Mouse (Mus musculus) cerebellum, postnatal 10 days (tissue): ENCODE measurements around the gene Klf3.

Source experiments
- DNase-seq, 2 experiments: peaks; one replicate each; pipeline ENCODE4 v3.0.0; 2021; ENCODE audit warnings: mixed read lengths in 2 of 2

Klf3 gene

DNA sequence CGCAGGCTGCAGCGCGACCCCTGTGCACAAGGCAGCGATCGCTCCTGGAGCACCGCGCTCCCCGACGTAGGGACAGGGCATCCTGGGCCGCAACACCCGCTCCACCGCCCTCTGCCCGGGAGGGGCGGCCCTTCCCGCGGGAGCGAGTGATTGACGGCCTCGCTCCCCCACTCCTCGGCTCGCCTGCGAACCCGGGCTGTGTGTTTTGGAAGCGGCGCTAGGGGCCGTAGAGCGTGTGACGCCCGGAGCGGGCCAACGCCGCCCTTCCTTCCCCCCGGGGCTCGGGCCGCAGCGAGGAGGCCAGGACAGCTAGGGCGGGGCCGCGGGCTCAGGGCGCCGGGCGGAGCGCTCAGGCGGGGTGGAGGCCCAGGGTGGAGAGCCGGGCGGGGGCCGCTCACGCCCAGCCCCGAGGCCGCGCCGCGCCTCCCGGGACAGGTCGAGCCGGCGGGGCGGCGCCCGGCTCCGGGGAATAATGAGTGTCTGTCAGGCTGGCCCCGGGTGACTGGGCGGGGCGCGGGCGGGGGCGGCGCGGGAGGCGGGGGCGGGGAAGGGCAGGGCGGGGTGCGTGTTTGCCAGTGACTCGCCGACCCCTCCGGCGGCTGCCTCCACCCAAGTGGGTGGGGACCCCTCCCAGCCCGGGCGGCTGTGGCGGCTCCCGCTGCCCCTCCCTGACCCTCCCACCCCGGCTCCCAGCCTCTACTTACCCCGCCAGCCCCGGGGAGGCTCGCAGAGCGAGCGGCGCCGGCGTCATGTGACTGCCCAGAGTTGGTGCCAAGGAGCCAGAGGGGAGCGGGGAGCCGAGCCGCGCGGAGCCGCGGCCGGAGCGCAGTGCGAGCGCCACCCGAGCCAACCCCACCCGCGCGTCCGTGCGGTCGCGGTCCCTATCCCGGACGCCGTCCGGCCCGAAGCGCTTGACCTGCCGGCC is at the start of gene Klf3:
Gene Klf3, plus strand, starts transcription at position 594 of the 925 bp plus-strand sequence.
- DNase-seq = peak; percentile 89 to 90

DNA sequence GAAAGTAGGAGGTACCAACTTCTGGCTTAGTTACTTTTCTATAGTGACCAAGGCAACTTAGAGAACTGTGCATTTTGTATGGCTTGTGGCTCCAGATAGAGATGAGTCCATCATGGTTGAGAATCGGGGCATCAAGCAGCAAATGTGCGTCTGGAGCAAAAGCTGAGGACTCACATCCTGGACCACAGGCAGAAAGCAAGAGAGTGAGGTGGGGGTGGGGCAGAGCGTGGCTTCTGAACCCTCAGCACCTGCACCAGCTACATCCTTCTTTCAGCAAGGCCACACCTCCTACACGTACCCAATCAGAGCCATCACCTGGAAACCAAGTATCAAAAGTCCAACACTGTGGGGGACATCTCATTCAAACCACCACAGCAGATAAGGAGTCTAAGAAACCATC is 40.9 kb upstream of the Klf3 start:
- no peak for DNase-seq

DNA sequence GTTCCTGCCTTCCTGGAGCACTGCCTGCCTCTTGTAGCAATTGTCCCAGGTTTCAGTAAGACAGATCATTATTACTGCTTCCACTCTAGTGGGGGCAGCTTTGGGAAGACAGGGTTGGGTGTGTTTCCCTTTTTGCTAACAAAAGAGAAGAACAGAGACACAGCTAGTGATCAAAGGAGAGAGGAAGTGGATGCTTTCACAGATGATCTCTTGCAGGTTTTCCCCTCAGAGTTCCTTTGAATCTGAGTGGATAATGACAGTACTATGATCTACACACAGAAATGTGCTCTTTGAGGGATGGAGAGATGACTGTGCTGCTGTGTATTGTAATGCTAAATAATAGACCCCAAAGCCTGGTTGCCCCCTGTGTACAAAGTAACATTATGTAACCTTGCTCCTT is 38.7 kb upstream of the Klf3 start:
- no peak for DNase-seq

DNA sequence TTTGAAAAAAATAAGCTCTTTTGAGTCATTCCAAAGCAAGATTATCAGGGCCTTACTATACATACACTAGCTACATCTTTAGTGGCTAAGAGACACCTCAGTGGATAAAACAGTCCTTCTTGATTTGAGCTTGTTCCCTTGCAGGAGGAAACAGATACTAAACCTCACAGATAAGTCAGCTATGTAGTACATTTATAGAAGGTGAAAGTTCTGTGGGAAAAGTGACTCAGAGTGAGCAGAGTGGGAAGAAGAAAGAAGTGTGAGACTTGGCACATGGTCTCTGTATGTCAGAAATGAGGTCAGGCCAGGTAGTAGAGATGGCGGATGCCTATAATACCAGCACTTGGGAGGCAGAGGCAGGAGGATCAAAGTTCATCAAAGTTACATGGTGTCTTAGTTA is 37.4 kb upstream of the Klf3 start:
- DNase-seq = no peak

DNA sequence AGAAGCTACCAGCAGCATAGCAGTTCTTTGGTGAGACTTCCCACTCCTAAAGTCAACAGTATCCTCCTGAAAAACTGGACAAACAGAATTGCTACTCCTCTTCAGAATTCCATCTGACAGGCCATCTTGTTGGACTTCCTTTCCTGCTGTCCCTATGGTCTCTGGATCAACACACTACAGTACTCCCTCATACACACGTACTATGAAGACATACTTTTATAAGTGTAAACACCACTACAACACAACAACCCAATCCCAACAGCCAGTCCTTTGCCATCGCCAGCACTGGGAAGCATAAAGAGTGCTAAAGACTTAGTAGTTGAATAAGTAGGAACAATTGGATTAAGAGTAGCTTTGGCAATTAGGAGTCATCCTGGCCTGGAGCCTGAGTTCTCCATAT is 36.6 kb upstream of the Klf3 start:
- no peak for DNase-seq

DNA sequence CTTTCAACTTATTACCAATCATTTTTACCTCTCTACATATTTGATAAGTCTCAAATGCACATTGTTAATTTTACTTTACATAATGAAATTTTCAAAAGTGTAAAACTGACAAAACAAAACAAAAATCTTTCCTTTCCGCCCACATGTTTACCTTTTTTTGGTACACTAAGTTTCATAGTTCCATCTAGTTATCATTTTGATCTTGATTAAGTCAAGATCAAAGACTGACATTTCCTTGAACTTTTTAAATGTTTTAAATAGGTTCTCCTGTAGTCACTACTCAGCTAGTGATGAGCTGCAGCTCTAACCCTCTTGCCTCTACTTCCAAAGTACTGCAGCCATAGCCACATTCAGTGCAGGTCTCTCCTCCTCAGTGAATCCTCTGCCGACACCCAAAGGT is 31.6 kb upstream of the Klf3 start:
- no peak for DNase-seq

DNA sequence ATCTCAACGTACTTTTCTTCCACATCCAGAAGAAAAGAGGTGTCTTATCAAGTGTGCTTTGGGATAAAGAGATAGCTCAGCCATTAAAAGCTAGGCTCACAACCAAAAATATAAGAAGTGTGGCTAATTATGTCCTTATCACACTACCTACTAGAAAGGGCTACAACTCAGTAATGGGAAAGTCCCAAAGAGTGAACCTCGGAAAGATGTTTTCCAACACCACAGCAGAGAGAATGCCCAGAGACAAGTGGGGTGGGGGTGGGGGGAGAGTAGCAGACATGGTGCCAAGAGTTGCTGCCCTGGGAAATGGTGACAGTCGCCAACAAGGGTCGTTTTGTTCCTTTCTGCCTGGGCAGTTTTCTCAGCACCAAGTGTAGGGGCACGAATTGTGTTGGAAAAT is 25.0 kb upstream of the Klf3 start:
- peak; percentile 9 to 18 for DNase-seq

DNA sequence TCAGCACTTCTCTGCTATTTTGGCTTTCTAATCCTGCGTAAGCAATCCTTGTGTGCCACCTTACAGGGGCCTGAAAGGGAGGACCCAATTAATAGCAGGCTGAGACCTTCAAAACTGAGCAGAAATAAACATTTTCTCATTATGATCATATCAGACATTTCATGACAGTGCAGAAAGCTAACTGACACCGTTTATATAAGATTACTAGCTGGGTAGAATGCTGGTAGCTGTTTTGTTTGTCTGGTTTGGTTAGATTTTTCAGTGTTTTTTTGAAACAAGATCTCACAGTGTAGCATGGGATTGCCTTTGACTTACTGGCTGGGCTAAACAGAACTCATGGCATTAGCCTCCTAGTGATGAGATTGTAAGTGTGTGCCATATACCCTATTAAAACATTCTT is 23.9 kb upstream of the Klf3 start:
- no peak for DNase-seq

DNA sequence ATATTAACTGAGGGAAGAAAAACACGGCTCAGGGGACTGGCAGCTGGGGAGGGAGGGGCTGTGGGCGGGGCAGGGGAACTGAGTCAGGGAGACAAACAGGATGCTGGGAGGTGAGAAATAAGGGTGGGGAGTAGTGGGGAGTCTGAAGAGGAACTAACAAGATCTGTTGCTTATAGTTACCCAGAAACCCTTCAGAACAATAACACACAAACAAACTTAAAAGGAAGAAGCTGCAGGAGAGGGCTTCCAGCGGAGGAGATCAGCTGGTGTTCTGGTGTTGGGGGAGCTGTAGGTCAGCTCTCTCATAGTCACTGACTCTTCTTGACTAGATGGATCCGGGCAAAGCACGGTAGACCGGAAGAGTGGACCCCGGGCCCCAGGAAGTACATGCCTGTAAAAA is 22.4 kb upstream of the Klf3 start:
- no peak for DNase-seq

DNA sequence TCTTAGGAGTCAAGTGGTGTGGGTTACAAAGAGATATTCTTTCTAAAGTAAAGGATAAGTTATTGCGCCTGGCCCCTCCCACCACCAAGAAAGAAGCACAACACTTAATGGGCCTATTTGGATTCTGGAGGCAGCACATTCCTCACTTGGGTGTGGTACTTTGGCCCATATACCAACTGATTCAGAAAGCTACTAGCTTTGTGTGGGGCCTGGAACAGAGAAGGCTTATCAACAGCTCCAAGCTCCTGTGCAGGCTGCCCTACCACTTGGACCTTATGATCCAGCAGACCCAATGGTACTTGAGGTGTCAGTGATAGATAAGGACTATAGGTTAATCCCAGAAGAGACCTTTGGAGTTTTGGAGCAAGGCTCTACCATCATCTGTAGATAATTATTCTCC is 15.0 kb upstream of the Klf3 start:
- DNase-seq = no peak

DNA sequence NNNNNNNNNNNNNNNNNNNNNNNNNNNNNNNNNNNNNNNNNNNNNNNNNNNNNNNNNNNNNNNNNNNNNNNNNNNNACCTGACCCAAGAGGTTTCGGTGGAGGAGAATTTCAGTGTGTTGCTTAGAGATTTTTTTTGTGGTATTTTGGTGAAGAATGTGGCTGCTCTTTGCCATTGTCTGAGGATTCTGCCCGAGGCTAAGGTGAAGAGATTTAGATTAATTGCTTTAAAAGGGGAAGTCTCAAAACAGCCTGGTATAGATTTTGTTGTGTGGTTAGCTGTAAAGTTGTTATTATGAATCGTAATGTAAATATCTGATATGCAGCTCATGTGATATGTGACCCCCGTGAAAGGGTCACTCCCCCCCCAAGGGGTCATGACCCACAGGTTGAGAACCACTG is 5.0 kb upstream of the Klf3 start:
- DNase-seq = no peak

DNA sequence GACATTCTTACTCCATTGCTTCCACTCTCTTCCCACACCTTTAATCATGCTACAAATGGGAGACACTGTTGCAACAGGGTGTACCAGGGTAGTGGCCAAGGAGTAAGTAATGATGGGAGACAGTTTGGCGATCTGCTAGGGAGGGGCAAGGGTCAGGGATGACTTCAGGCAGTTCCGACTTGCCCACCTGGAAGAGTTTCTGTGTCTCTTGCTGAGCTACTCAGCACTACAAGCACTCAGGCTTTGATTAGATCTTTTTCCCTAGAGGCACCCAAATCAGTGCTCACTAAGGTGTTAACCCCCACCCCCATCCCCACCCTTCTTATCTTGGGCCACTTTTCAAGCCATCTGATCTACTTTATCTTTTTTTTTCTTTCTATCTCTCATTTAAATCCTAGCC is 1.6 kb upstream of the Klf3 start:
- no peak for DNase-seq

DNA sequence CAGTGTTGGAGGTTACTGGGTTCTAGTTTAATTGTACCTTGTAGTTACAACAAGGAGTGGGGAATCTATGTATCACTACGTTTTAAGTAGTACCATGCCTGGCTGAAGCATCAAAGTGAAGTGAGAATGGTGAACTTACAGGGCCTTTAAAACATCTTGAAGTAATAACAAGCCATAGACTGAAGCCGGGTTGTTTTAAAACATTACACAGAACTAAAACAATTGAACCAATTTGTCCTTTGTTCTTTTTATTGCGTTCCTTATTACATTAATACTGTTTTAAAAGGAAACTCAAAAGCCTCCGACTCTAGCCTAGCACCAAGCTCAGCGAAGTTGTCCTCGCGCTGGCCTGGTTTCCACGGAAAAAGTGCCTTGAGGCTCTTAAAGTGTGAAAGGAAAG is 1.0 kb upstream of the Klf3 start:
- no peak for DNase-seq

DNA sequence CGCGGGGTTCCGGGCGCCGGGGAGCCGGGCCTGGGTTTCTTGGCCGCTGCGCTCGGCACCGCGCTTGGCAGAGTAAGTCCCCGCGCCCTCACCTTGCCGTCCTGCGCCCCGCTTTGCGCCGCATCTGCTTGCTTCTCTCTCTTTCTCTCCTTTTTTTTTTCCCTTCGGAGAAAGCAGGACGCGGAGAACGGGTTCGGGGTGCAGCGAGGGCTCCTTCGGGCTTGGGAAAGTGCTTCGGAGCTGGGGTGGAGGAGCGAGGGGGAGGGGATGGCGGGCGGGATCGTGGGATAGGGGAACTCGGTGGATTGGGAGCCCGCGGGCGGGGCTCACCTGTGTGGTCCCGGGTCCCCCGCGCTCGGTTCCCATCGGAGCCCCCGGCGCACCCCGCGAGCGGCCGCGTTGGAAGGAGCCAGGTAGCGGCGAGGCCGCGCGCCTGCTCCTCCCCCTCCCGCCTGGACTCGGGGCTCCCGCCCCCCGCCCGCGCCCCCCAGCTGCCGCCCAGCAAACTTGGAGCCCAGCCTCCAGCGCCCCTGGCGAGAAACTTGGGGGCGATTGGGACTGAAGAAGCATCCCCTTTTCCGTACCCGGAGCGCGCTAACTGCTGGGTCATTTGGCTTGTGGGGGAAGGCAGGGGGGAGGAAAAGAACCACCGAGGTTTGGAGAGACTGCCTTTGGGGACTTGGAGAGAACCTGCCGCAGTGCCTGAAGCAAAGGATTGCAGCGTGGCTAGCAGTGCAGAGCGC is 703 bp downstream of the Klf3 start:
- peak; percentile 83 for DNase-seq

DNA sequence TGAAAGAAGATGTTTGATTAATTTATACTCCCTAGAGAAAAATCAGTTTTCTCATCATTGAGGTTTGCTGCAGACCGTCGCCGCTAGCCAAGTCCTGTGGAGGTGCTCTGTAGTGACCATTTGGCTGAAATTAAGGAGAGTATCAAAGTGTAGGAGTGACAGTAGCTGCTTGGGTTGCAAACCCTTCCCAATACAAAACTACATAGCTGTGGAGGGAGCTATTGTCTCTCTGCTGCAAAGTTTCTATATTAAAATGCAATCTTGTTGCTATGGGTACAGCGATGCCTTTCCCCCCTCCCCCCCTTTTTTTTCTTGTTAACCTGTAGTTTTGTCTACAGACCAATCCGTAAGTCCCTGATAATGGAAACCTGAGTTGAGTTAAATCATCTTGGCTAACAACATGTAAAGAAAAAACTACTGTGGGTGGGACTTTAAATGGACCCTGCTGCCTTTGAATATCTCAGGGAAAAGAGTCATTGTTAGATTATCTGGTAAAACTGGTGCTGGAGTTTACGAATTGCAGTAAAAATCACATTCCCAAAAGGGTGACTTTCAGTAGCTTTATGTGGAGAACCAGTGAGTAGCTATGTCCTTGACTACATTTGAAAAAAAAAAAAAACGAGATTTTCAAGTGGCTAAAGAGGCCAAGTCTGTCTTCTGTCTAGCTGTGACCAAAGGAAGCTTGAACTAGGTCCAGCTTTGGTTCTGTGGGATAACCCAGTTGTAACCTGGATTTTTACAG is 2.1 kb downstream of the Klf3 start:
- peak; percentile 51 to 58 for DNase-seq

DNA sequence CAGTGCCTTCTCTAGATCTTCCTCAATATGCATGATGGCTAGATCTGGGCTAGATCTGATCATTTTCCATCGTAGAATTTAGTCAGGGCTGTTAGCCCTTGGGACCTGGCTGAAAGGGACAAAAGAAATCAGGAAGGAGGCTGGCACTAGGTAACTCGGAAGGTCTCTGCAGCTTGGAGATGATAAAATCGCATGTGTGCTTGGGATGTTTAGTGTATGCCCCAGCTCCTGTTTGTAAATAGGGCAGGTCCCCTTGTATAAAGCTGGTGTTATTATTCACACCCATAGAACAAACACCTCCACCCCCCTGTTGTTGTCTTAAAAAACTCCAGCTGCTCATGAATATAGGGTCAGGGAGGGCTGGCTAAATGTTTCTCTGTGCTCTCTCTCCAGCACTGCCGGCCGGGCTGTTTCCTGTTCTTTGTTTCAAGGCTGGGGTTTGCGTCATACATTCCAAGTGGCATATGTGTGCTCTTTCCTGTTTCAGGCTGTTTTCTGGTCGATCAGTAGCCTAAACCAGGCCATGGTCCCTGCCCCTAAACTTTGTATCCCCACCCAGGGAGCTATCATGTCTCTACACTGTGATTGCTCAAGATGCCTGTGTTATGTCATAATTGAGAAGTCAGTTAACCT is 2.8 kb downstream of the Klf3 start:
- peak; percentile 63 to 65 for DNase-seq

DNA sequence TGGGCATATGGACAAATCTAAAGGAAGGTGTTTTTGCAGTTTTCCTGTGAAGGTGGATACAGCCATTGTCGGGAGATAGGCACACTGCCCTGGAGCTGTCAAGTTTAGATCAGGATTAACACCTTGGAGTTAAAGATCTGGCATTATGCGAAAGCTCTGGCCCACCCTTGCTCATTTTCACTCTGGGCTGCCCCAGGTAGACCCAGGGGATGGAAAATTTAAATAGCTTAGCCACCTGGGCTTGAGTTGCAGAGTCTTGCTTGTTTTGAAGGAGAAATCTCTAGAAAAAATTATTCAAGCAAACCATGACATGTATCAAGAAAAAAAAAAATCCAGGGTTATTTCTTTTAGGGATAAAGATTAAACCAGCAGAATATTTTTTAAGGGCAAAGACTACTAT is 3.4 kb downstream of the Klf3 start:
- peak in 1 of 2 experiments; percentile 42 for DNase-seq

DNA sequence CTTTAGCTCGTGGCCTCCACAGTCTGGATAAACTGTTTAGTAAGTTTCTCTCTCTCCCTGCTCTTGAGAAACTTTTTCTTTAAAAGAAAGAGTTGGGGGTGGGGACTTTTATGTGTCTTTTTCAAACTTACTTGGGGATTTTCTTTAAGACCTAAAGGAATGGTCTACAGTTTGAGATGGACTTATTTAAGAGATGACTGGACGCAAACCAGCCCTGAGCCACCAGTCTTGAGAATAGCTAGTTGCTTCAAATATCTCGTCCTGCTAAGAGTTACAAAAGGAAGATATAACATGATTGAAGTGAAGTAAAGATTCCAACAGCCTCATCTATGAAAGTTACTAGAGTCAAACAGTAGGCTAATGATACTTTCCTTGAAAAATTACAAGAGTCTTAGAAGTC is 4.0 kb downstream of the Klf3 start:
- no peak for DNase-seq

DNA sequence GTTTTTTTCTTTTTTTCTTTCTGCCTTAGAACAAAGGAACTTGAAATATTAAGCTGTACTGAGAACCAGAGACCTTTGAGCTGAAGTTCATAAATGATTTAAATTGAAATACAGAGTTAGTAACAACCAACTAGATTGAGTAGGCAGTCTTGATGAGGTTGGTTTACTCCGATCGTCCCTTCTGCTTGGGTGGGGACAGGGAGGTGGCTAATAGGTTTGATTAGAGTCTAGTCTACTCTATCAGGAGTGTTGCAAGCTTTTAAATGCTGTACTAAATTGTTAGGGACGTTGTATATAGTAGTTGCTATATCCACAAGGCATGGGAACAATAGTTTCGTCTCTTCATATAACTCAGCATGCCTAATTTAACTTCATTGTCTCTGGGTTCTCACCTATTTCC is 4.4 kb downstream of the Klf3 start:
- DNase-seq = no peak

DNA sequence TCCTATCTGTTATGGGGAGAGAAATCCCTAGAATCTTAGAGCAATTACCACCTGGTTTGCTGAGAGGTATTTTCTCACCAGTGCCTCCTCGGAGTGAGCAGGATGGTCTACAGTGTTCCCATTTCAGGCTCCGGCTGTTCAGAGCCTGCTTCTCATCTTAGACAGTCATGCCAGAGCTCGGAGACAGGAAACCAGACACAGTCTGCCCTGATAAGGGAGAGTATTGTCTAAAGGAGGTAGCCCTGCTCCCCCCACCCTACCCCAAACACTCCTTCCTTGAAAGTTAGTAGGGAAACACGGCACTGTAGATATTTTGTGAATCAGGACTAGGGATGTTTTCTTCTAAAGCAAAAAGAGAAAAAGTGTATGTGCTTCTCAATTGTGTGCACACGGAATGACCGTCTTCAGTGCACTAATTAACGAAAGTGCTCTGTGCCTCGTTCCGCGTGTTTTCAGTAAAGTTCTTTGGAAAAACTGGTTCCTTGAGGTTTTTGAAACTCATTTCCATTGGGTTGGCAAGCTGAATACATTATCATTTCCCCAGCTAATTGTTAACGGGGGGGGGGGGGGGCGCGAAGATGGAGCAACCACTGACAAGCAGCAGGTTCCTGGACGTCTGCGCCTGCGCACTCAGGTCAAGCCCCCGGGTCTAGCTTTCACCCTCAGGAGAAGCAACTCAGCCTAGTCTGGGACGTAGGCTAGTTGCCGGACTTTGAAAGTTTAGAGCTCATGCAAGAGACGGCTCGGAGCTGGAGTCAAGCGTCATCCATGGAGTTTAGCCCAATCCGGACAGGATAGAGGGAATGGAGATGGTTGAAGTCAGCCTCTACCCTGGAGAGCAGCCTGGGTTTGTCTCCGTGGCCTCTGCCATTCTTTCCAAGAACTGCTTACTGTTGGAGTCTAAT is 5.2 kb downstream of the Klf3 start:
- DNase-seq = peak in 1 of 2 experiments; percentile 28

DNA sequence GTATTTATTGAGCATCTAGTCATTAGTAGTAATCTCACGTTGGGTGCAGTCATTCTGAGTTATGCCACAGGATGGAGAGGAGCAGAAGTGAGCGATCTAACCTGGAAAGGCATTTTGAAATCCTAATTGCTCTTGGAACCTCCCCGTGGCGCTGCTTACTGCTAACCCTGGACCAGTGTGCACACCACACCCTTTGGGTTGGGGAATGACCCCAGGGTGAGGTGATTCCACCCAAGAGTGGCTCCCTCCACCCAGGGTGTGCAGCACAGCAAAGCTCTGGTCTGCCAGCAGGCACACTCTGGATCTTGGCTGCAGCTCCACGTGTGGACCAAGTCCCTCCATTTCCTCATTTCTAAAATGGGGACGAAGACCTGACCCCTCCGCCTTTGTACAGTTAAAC is 6.1 kb downstream of the Klf3 start:
- DNase-seq = peak in 1 of 2 experiments; percentile 34

DNA sequence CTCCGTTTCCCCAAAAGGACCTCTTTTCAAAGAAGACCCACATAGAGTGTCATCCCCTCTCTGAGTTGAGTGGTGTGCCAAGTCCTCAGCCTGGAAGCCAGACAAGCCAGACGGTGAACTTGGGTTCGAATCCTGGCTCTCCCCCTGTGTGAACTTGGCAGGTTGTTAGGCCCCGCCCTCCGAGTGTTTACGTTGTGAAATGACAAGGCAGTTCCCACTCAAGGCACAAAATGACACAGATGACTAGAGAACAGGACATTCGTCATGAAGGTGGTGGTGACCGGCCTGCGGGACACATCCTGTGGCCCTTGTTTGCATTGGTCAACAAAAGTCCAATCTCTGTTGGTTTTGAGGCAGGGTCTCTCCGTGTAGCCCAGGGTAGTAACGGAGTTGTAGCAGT is 6.7 kb downstream of the Klf3 start:
- DNase-seq = peak; percentile 66 to 67
